In the genomic region with DNA sequence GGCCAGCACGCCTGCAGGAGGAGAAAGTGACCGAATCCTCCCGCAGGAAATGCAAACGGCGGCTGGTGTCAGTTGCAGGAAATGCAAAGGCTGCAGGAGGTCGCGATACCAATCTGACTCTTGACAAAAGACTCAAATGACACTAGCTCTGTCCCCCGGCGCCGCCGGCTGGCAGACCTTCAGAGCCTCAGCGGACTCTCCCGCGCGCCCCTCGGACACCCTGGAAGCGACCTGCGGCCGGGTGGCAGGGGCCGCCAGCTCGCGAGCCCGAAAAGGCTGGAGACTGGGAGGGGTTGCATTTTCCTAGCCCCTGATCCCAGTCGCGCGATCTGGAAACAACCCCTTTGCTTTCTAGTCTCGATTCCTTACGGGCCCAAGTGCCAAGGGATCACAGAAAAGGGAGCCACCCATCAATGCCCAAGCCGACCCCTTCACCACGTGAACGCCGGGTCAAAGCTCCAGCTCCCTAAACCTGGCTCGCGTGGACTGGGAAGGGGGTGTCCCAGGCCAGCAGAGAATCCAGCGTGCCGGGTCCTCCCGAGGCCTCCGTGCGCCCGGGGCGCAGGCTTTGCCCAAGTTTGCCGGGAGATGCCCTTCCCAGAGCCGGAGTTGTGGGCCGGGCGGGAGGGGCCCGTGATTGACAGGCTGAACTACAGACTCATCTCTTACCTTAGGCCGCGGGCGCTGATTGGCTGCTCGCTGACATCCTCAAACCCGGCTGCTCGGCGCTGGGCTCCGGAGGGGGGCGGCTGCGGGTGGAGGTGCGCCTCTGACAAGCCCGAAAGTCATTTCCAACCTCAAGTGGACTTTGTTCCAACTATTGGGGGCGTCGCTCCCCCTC, we compare ENCODE assay signal across 8 mouse cellular contexts. TPM values are rescaled to one million over a fixed set of nuclear protein-coding genes. Genes with fewer than 3 reads are reported as not detected.
DNase-seq lines count a peak whose midpoint lies in the region; ATAC-seq and TF ChIP-seq lines count a peak whose summit lies in the region.

Gene Wnt3 (plus strand): TSS at position 764 of the 841 bp plus-strand sequence.

- no peaks in the 10 kb centered on the region for H3K4me1 ChIP-seq in lung, embryonic 14.5 days (ENCODE audit: insufficient read depth)
- peaks cover 64% of the 10 kb centered on the region for H3K4me1 ChIP-seq in hindbrain, embryonic 13.5 days (replicated peaks)
- peaks cover 45% of the 10 kb centered on the region for H3K4me1 ChIP-seq in midbrain, embryonic 14.5 days (ENCODE audit: control insufficient read depth, insufficient read depth, low read length)

- ATAC-seq in lung, embryonic 14.5 days (ENCODE audit: insufficient read depth), result no peak
- ATAC-seq in hindbrain, embryonic 13.5 days (ENCODE audit: low FRiP score), result peak; percentile 71; the same call in 1 of the 2 replicates
- ATAC-seq in midbrain, embryonic 14.5 days (ENCODE audit: low FRiP score, low TSS enrichment), result peak; percentile 75; the same call in 1 of the 2 replicates

- no peaks in the 10 kb centered on the region for H3K36me3 ChIP-seq in lung, embryonic 14.5 days (ENCODE audit: insufficient read depth)
- no peaks in the 10 kb centered on the region for H3K36me3 ChIP-seq in hindbrain, embryonic 13.5 days
- H3K36me3 ChIP-seq in midbrain, embryonic 14.5 days (ENCODE audit: control insufficient read depth, insufficient read depth, low read length), result no peaks in the 10 kb centered on the region

- peak; percentile 32 for DNase-seq in lung, embryonic 14.5 days
- DNase-seq in lung, postnatal 14 days, result no peak
- peak; percentile 57 to 58 for DNase-seq in cerebellum, postnatal 10 days
- DNase-seq in midbrain, embryonic 14.5 days, result peak; percentile 84
- DNase-seq in right cerebral cortex, postnatal 36 days (ENCODE audit: low spot score in 2 of 2), result no peak
- DNase-seq in T-cell, adult 2 months (ENCODE audit: low spot score), result no peak
- DNase-seq in layer of hippocampus, adult 18-20 months (ENCODE audit: low spot score in 2 of 2), result no peak

- H3K9me3 ChIP-seq in lung, embryonic 14.5 days (ENCODE audit: low read depth, low read length), result no peaks in the 10 kb centered on the region
- no peaks in the 10 kb centered on the region for H3K9me3 ChIP-seq in hindbrain, embryonic 13.5 days
- H3K9me3 ChIP-seq in midbrain, embryonic 14.5 days (ENCODE audit: control insufficient read depth, low read length), result no peaks in the 10 kb centered on the region

- H3K4me2 ChIP-seq in lung, embryonic 14.5 days, result peak within 1 kb of the TSS; percentile 48
- peak within 1 kb of the TSS; percentile 80 for H3K4me2 ChIP-seq in hindbrain, embryonic 13.5 days
- H3K4me2 ChIP-seq in midbrain, embryonic 14.5 days (ENCODE audit: low read length), result peak within 1 kb of the TSS; percentile 84

- no peak within 1 kb of the TSS for H3K9ac ChIP-seq in lung, embryonic 14.5 days
- peak within 1 kb of the TSS; percentile 67 for H3K9ac ChIP-seq in hindbrain, embryonic 13.5 days
- peak within 1 kb of the TSS; percentile 50 for H3K9ac ChIP-seq in midbrain, embryonic 14.5 days (replicated peaks; ENCODE audit: low read length)

- WGBS in lung, embryonic 14.5 days, result under 1% methylated on average over 60 of the region's 60 CpGs
- WGBS in hindbrain, embryonic 13.5 days, result under 1% methylated on average over 60 of the region's 60 CpGs
- under 1% methylated on average over 60 of the region's 60 CpGs for WGBS in midbrain, embryonic 14.5 days

- TF ChIP-seq CTCF in lung, embryonic 14.5 days (IDR thresholded peaks at IDR 0.05; ENCODE audit: low read depth), result no peak

- peak within 1 kb of the TSS; percentile 25 for H3K4me3 ChIP-seq in lung, embryonic 14.5 days (ENCODE audit: low read depth, low read length)
- peak within 1 kb of the TSS; percentile 50 for H3K4me3 ChIP-seq in hindbrain, embryonic 13.5 days
- peak within 1 kb of the TSS; percentile 44 for H3K4me3 ChIP-seq in midbrain, embryonic 14.5 days (replicated peaks; ENCODE audit: low read depth, low read length)

- no peak within 1 kb of the TSS for H3K27ac ChIP-seq in lung, embryonic 14.5 days (ENCODE audit: low read depth)
- H3K27ac ChIP-seq in hindbrain, embryonic 13.5 days, result no peak within 1 kb of the TSS
- peak within 1 kb of the TSS; percentile 61 for H3K27ac ChIP-seq in midbrain, embryonic 14.5 days (replicated peaks; ENCODE audit: low read depth, low read length)

- peaks cover 78% of the 10 kb centered on the region for H3K27me3 ChIP-seq in lung, embryonic 14.5 days (ENCODE audit: insufficient read depth, low read length)
- H3K27me3 ChIP-seq in hindbrain, embryonic 13.5 days, result peaks cover 93% of the 10 kb centered on the region
- peaks cover 49% of the 10 kb centered on the region for H3K27me3 ChIP-seq in midbrain, embryonic 14.5 days (ENCODE audit: control insufficient read depth, insufficient read depth, low read length)

RNA-seq across cellular contexts. Expression of gene Wnt3, which starts in this region (rescaled TPM):
- 0.18 TPM in 2 replicates for polyA plus RNA-seq in lung, embryonic 14.5 days (2014; fragmentation: Nextera tagmentation; extraction: Ambion mirVana)
- 7.9 and 9.8 TPM in 2 replicates for polyA plus RNA-seq in hindbrain, embryonic 13.5 days (2015; fragmentation: Nextera tagmentation; extraction: Ambion mirVana)
- 14.5 and 15.0 TPM in 2 replicates for polyA plus RNA-seq in midbrain, embryonic 14.5 days (2014; fragmentation: Nextera tagmentation; extraction: Ambion mirVana)
- total RNA-seq in layer of hippocampus, adult 18-20 months (2021), result 1 to 10 TPM; 1.2 to 2.0 TPM

Comparison
In these comparisons a context has a peak if more than half of its experiments do, and no peak if none do; other contexts are left out.
1. Peak in DNase-seq, H3K4me3 ChIP-seq and H3K4me2 ChIP-seq in lung, embryonic 14.5 days; RNA of the gene not detected or under 1 TPM.
2. DNase-seq: peak in cerebellum, postnatal 10 days (2 of 2) and midbrain, embryonic 14.5 days (single experiment); none in lung, postnatal 14 days (single experiment), right cerebral cortex, postnatal 36 days (0 of 2), T-cell, adult 2 months (single experiment) and layer of hippocampus, adult 18-20 months (0 of 2).
3. Peak in every context shown above with its lines, with median percentiles within 50 percentile points of each other: H3K4me2 ChIP-seq and H3K4me3 ChIP-seq.